Mouse (Mus musculus) embryonic facial prominence, embryonic 11.5 days (tissue): ENCODE results near the gene Fam13a. TPM values are rescaled to one million over a fixed set of nuclear protein-coding genes. Genes with fewer than 3 reads are reported as not detected.

Experiments used
- ATAC-seq: fragments of 200-750 bp; cut with Nextera tagmentation; replicated peaks from 2 replicates; pipeline ENCODE4 v1.8.0; 2017; ENCODE audit warnings: low read depth; ENCODE audit not compliant: insufficient number of reproducible peaks, low FRiP score, low TSS enrichment
- DNase-seq: peaks from one replicate; pipeline ENCODE4 v3.0.0-alpha.2; 2015; ENCODE audit warnings: low spot score
- H3K27ac ChIP-seq: fragments of 300-500 bp; sonication (generic); replicated peaks from 2 replicates; pipeline ENCODE4 v1.5.1; 2014; ENCODE audit warnings: mild to moderate bottlenecking, low read depth, low read length, control low read depth
- H3K27me3 ChIP-seq: fragments of 300-500 bp; sonication (generic); 2 replicates; pipeline ENCODE4 v1.6.1; 2014; ENCODE audit warnings: mild to moderate bottlenecking, low read length, moderate library complexity, mixed read lengths; ENCODE audit not compliant: control insufficient read depth, insufficient read depth
- H3K36me3 ChIP-seq: fragments of 300-500 bp; sonication (generic); replicated peaks from 2 replicates; pipeline ENCODE4 v1.6.1; 2014; ENCODE audit warnings: low read depth, mild to moderate bottlenecking, low read length, moderate library complexity, mixed read lengths; ENCODE audit not compliant: control insufficient read depth, insufficient read depth
- H3K4me1 ChIP-seq: fragments of 300-500 bp; sonication (generic); 2 replicates; pipeline ENCODE4 v1.6.1; 2014; ENCODE audit warnings: low read length, mixed read lengths; ENCODE audit not compliant: control insufficient read depth, insufficient read depth
- H3K4me2 ChIP-seq: fragments of 300-500 bp; sonication (generic); 2 replicates; pipeline ENCODE4 v1.6.1; 2014; ENCODE audit warnings: low read depth, mild to moderate bottlenecking, control low read depth, low read length, moderate library complexity
- H3K4me3 ChIP-seq: fragments of 300-500 bp; sonication (generic); 2 replicates; pipeline ENCODE4 v1.5.1; 2014; ENCODE audit warnings: low read depth, low read length, control low read depth
- H3K9ac ChIP-seq: fragments of 300-500 bp; sonication (generic); replicated peaks from 2 replicates; pipeline ENCODE4 v1.6.1; 2014; ENCODE audit warnings: mild to moderate bottlenecking, control low read depth, low read length
- H3K9me3 ChIP-seq: fragments of 300-500 bp; sonication (generic); replicated peaks from 2 replicates; pipeline ENCODE4 v1.6.1; 2016; ENCODE audit warnings: mild to moderate bottlenecking, low read length, inconsistent platforms, mixed read lengths; ENCODE audit not compliant: control insufficient read depth
- WGBS: fragments of 180-500 bp; shearing (Covaris S2); extraction: QIAGEN DNeasy Blood & Tissue Kit; methylation state at CpG from one replicate; pipeline ENCODE4 v1.1.7; 2014; 5-methylcytosine and 5-hydroxymethylcytosine counted together
- polyA plus RNA-seq: library from polyadenylated mRNA; unstranded; fragments of >200 nt; fragmentation: Nextera tagmentation; extraction: Ambion mirVana; gene quantifications from 2 replicates; pipeline ENCODE4 v1.2.1, GENCODE M21; 2014

The Fam13a gene
- polyA plus RNA-seq, 1 experiment from 2014 or later, result 4.0 TPM

- no peaks in the 10 kb centered on the region for H3K4me1 ChIP-seq
- no peak overlapping the region for H3K4me3 ChIP-seq
- no peaks in the 10 kb centered on the region for H3K36me3 ChIP-seq
- H3K9me3 ChIP-seq, result no peaks in the 10 kb centered on the region
- no peak overlapping the region for H3K4me2 ChIP-seq
- no peak overlapping the region for H3K9ac ChIP-seq
- DNase-seq (no peak), ATAC-seq (no peak)
- WGBS, result 82% methylated on average over 6 of the region's 6 CpGs
- no peaks in the 10 kb centered on the region for H3K27me3 ChIP-seq
- H3K27ac ChIP-seq, result no peak overlapping the region
These were observed 7.2 kb upstream of the Fam13a start for GRCm38 (mm10) chr6:59031539-59031938.

DNA sequence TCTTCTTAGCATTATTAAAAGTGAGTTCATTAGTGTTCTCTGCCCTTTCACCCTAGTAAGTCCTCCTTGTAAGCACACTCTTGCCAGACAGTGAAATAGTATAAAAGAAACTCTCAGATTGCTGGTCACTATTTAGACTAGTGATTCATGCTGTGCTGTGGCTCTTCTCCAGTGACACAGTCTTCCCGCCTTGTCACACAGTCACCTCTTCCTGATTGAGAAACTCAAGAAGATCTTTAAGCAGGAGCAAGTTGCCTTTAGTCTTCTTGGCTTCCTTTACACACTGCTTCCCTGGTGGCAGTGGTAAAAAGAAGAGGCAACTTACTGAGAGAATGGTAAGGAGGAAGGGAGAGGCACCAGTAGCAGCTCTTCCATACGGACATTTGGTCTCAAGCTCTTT, 6.3 kb upstream of the Fam13a start:
- 76% methylated on average over 2 of the region's 2 CpGs for WGBS
- Histone ChIP-seq H3K36me3 (no peaks in the 10 kb centered on the region), H3K9ac (no peak overlapping the region), H3K4me3 (no peak overlapping the region), H3K4me1 (no peaks in the 10 kb centered on the region), H3K27me3 (no peaks in the 10 kb centered on the region), H3K27ac (no peak overlapping the region), H3K4me2 (no peak overlapping the region), H3K9me3 (no peaks in the 10 kb centered on the region)
- ATAC-seq (no peak), DNase-seq (no peak)

GRCm38 (mm10) chr6:59030037-59030436, 5.7 kb upstream of the Fam13a start:
- Histone ChIP-seq H3K9me3 (no peaks in the 10 kb centered on the region), H3K27me3 (no peaks in the 10 kb centered on the region), H3K4me2 (no peak overlapping the region), H3K4me1 (no peaks in the 10 kb centered on the region), H3K27ac (no peak overlapping the region), H3K4me3 (no peak overlapping the region), H3K36me3 (no peaks in the 10 kb centered on the region), H3K9ac (no peak overlapping the region)
- DNase-seq (no peak), ATAC-seq (no peak)

- H3K27me3 ChIP-seq, result no peaks in the 10 kb centered on the region
- H3K4me3 ChIP-seq, result no peak overlapping the region
- H3K9ac ChIP-seq, result no peak overlapping the region
- 79% methylated on average over 2 of the region's 2 CpGs for WGBS
- no peaks in the 10 kb centered on the region for H3K4me1 ChIP-seq
- no peak overlapping the region for H3K4me2 ChIP-seq
- ATAC-seq (no peak), DNase-seq (no peak)
- H3K9me3 ChIP-seq, result no peaks in the 10 kb centered on the region
- H3K27ac ChIP-seq, result no peak overlapping the region
- no peaks in the 10 kb centered on the region for H3K36me3 ChIP-seq
These were observed 4.5 kb upstream of the Fam13a start for GRCm38 (mm10) chr6:59028871-59029270.

DNA sequence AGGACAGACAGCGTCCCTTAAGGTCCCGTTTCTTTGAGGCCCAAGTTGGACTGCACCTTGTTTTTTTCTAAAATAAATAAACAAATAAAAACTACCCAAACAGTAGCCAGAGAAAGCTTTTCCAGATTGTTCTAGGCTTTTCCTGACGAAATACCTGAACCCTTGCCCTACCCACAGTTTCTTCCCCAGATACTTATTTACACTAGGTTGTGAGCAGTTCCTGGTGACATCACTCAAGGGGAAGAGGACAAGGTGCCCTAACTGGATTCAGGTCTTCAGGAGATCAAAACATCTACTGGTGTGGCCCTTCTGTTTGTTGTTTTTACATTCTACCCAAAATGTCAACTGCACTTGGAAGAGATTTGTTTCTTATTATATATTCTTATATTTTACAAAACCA, 457 bp upstream of the Fam13a start:
- peak; percentile 50; the same call in 1 of the 2 replicates for ATAC-seq
- Histone ChIP-seq H3K4me1 (no peaks in the 10 kb centered on the region), H3K9me3 (no peaks in the 10 kb centered on the region), H3K36me3 (no peaks in the 10 kb centered on the region), H3K27ac (no peak overlapping the region), H3K9ac (0 out of 2 replicates have a peak overlapping the region, but pooled peaks have one; percentile 18), H3K4me3 (no peak overlapping the region), H3K27me3 (no peaks in the 10 kb centered on the region), H3K4me2 (peak overlapping the region; percentile 53; the same call in 1 of the 2 replicates)
- DNase-seq, result no peak
- 18% methylated on average over 3 of the region's 3 CpGs for WGBS

- Histone ChIP-seq H3K4me1 (no peaks in the 10 kb centered on the region), H3K27me3 (no peaks in the 10 kb centered on the region), H3K27ac (0 out of 2 replicates have a peak overlapping the region, but pooled peaks have one; percentile 44), H3K9ac (peak overlapping the region; percentile 62), H3K9me3 (no peaks in the 10 kb centered on the region), H3K36me3 (no peaks in the 10 kb centered on the region), H3K4me3 (peak overlapping the region; percentile 49), H3K4me2 (peak overlapping the region; percentile 53)
- DNase-seq (no peak), ATAC-seq (no peak)
- 49% methylated on average over 6 of the region's 6 CpGs for WGBS
These were observed 740 bp downstream of the Fam13a start for GRCm38 (mm10) chr6:59023455-59024163.

DNA sequence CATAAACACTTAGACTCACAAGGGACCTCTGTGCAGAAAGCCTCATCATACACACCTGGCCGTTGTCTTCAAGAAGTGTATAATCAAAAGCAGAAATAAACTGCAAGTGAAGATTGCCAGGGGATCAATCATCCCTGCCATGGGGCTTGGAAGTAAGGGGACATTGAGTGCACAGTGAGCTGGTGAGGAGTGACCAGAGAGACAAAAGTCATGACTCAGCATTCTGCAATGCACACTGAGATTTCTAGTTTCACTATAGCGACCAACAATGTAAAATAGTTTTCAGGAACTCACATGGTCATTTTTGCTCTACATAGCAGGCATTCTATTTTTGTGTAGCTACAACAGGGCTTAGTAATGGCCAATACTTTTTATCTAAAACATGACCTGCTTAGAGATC, 1.7 kb downstream of the Fam13a start:
- ATAC-seq, result no peak
- 93% methylated on average over 2 of the region's 2 CpGs for WGBS
- no peak for DNase-seq
- H3K4me1 ChIP-seq, result no peaks in the 10 kb centered on the region
- no peaks in the 10 kb centered on the region for H3K36me3 ChIP-seq
- no peak overlapping the region for H3K4me2 ChIP-seq
- no peak overlapping the region for H3K9ac ChIP-seq
- H3K27me3 ChIP-seq, result no peaks in the 10 kb centered on the region
- H3K4me3 ChIP-seq, result no peak overlapping the region
- no peak overlapping the region for H3K27ac ChIP-seq
- H3K9me3 ChIP-seq, result no peaks in the 10 kb centered on the region

GRCm38 (mm10) chr6:59020346-59020745, 4.0 kb downstream of the Fam13a start:
- Histone ChIP-seq H3K9me3 (no peaks in the 10 kb centered on the region), H3K27me3 (no peaks in the 10 kb centered on the region), H3K4me2 (no peak overlapping the region), H3K9ac (no peak overlapping the region), H3K4me3 (no peak overlapping the region), H3K27ac (no peak overlapping the region), H3K36me3 (no peaks in the 10 kb centered on the region), H3K4me1 (no peaks in the 10 kb centered on the region)
- ATAC-seq, result no peak
- peak; percentile 32 for DNase-seq
- WGBS, result 90% methylated on average over 2 of the region's 2 CpGs
